ENCODE assay signal across 15 mouse cellular contexts in the genomic region with DNA sequence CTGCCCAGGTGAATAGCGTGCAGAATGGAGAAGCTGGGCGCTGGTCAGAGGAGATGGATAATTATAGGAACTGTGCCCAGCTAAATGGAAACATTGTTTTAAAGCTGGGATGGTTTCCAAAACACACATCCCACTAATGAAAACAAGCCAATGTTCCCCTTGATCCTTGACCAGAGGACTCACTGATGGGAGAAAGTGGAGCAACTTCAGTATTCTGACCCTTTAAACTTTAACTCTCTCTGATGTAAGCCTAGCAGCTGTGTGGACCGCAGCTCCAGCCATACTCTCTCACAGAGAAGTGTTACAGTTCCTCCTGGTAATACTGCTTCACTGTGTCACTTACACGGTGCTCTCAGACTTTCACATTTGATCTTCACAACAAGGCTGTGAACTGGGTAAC.
DNase-seq lines count a peak whose midpoint lies in the region; ATAC-seq and TF ChIP-seq lines count a peak whose summit lies in the region.
"Had no signal": no experiment of that assay in that cellular context is flagged by ENCODE, and none has a peak within 500 bp of the region (broad histone marks: within the 10 kb centered on the region; RNA-seq: fewer than 3 reads in every experiment).

No protein-coding gene starts in this region.

- no peak for DNase-seq in embryonic facial prominence, embryonic 10.5 days (ENCODE audit: low spot score)
- DNase-seq in lung, embryonic 14.5 days = peak; percentile 58
- no peak for DNase-seq in lung, postnatal 36 days
- peak; percentile 21 for DNase-seq in kidney, postnatal 10 days
- peak; percentile 19 for DNase-seq in liver, postnatal 0 days
- no peak for DNase-seq in spleen, postnatal 10 days (ENCODE audit: low spot score in 2 of 2)
- no peak for DNase-seq in cerebellum, postnatal 36 days
- DNase-seq: cerebellum, adult 11-12 months; lung, adult 2 months; retina, postnatal 1 day; spleen, adult 18-20 months; thymus, adult 2 months had no signal

- TF ChIP-seq CTCF in lung, embryonic 14.5 days (IDR thresholded peaks at IDR 0.05; ENCODE audit: low read depth) = no peak
- TF ChIP-seq CTCF in liver, postnatal 0 days (IDR thresholded peaks at IDR 0.05; ENCODE audit: low read depth) = no peak

- WGBS in embryonic facial prominence, embryonic 12.5 days = 35% methylated on average over 4 of the region's 4 CpGs
- 60% methylated on average over 4 of the region's 4 CpGs for WGBS in embryonic facial prominence, embryonic 10.5 days
- WGBS in lung, embryonic 14.5 days = 38% methylated on average over 4 of the region's 4 CpGs
- WGBS in liver, postnatal 0 days (ENCODE audit: insufficient replicate concordance) = 54% methylated on average over 4 of the region's 4 CpGs

- no peaks in the 10 kb centered on the region for H3K9me3 ChIP-seq in embryonic facial prominence, embryonic 12.5 days
- H3K9me3 ChIP-seq in embryonic facial prominence, embryonic 10.5 days = no peaks in the 10 kb centered on the region
- H3K9me3 ChIP-seq in lung, embryonic 14.5 days (ENCODE audit: low read depth, low read length) = no peaks in the 10 kb centered on the region
- H3K9me3 ChIP-seq in liver, postnatal 0 days (ENCODE audit: low read length) = no peaks in the 10 kb centered on the region
- H3K9me3 ChIP-seq: midbrain, embryonic 13.5 days; neural tube, embryonic 12.5 days had no signal

- H3K36me3 ChIP-seq in embryonic facial prominence, embryonic 12.5 days = no peaks in the 10 kb centered on the region
- H3K36me3 ChIP-seq in embryonic facial prominence, embryonic 10.5 days (replicated peaks) = no peaks in the 10 kb centered on the region; the same call in 1 of the 2 replicates
- H3K36me3 ChIP-seq in lung, embryonic 14.5 days (ENCODE audit: insufficient read depth) = no peaks in the 10 kb centered on the region
- no peaks in the 10 kb centered on the region for H3K36me3 ChIP-seq in liver, postnatal 0 days (replicated peaks; ENCODE audit: insufficient read depth, low read length)
- H3K36me3 ChIP-seq: neural tube, embryonic 12.5 days had no signal

- no peak overlapping the region for H3K9ac ChIP-seq in embryonic facial prominence, embryonic 12.5 days
- no peak overlapping the region for H3K9ac ChIP-seq in lung, embryonic 14.5 days
- no peak overlapping the region for H3K9ac ChIP-seq in liver, postnatal 0 days (replicated peaks)
- H3K9ac ChIP-seq: midbrain, embryonic 13.5 days; neural tube, embryonic 12.5 days had no signal

- no peak overlapping the region for H3K27ac ChIP-seq in embryonic facial prominence, embryonic 12.5 days
- H3K27ac ChIP-seq in embryonic facial prominence, embryonic 10.5 days (replicated peaks) = no peak overlapping the region
- no peak overlapping the region for H3K27ac ChIP-seq in lung, embryonic 14.5 days (ENCODE audit: low read depth)
- H3K27ac ChIP-seq in liver, postnatal 0 days (ENCODE audit: low read depth) = peak overlapping the region; percentile 76
- H3K27ac ChIP-seq: midbrain, embryonic 13.5 days; neural tube, embryonic 12.5 days had no signal

- no peak overlapping the region for H3K4me3 ChIP-seq in embryonic facial prominence, embryonic 12.5 days
- no peak overlapping the region for H3K4me3 ChIP-seq in embryonic facial prominence, embryonic 10.5 days
- H3K4me3 ChIP-seq in lung, embryonic 14.5 days (ENCODE audit: low read depth, low read length) = no peak overlapping the region
- H3K4me3 ChIP-seq in liver, postnatal 0 days (ENCODE audit: low read depth, low read length) = no peak overlapping the region
- H3K4me3 ChIP-seq: midbrain, embryonic 13.5 days; neural tube, embryonic 12.5 days had no signal

- peak; percentile 57; the same call in 1 of the 2 replicates for TF ChIP-seq EP300 in liver, postnatal 0 days (IDR thresholded peaks at IDR 0.05; ENCODE audit: low read depth)

- peak; percentile 28; the same call in 1 of the 2 replicates for ATAC-seq in embryonic facial prominence, embryonic 12.5 days (ENCODE audit: insufficient number of reproducible peaks, insufficient read depth, low FRiP score, low TSS enrichment)
- 0 out of 2 replicates have a peak, but pooled peaks have one; percentile 52 for ATAC-seq in lung, embryonic 14.5 days (ENCODE audit: insufficient read depth)
- ATAC-seq in liver, postnatal 0 days = peak; percentile 96
- ATAC-seq: midbrain, embryonic 13.5 days had no signal

- no peak overlapping the region for H3K4me2 ChIP-seq in embryonic facial prominence, embryonic 12.5 days (replicated peaks)
- H3K4me2 ChIP-seq in lung, embryonic 14.5 days = no peak overlapping the region
- peak overlapping the region; percentile 36 for H3K4me2 ChIP-seq in liver, postnatal 0 days (ENCODE audit: low read depth, low read length)
- H3K4me2 ChIP-seq: midbrain, embryonic 13.5 days; neural tube, embryonic 12.5 days had no signal

- no peaks in the 10 kb centered on the region for H3K27me3 ChIP-seq in embryonic facial prominence, embryonic 12.5 days
- no peaks in the 10 kb centered on the region for H3K27me3 ChIP-seq in embryonic facial prominence, embryonic 10.5 days (replicated peaks; ENCODE audit: low read depth, poor library complexity, severe bottlenecking)
- no peaks in the 10 kb centered on the region for H3K27me3 ChIP-seq in lung, embryonic 14.5 days (ENCODE audit: insufficient read depth, low read length)
- no peaks in the 10 kb centered on the region for H3K27me3 ChIP-seq in liver, postnatal 0 days (ENCODE audit: insufficient read depth, low read length)
- H3K27me3 ChIP-seq: midbrain, embryonic 13.5 days had no signal

- H3K4me1 ChIP-seq in embryonic facial prominence, embryonic 12.5 days = peaks cover 17% of the 10 kb centered on the region; the same call in 1 of the 2 replicates
- peaks cover 14% of the 10 kb centered on the region for H3K4me1 ChIP-seq in embryonic facial prominence, embryonic 10.5 days
- H3K4me1 ChIP-seq in lung, embryonic 14.5 days (ENCODE audit: insufficient read depth) = no peaks in the 10 kb centered on the region
- peaks cover 3% of the 10 kb centered on the region; the same call in 1 of the 2 replicates for H3K4me1 ChIP-seq in liver, postnatal 0 days (ENCODE audit: insufficient read depth)
- H3K4me1 ChIP-seq: neural tube, embryonic 12.5 days had no signal

Comparison
In these comparisons a context has a peak if more than half of its experiments do, and no peak if none do; other contexts are left out.
1. DNase-seq: peak in lung, embryonic 14.5 days (single experiment), kidney, postnatal 10 days (single experiment) and liver, postnatal 0 days (single experiment); none in embryonic facial prominence, embryonic 10.5 days (single experiment), lung, postnatal 36 days (single experiment), spleen, postnatal 10 days (0 of 2) and cerebellum, postnatal 36 days (0 of 2).
2. ATAC-seq: peak in every context shown above with its lines; median percentile 96 in liver, postnatal 0 days; 52 in lung, embryonic 14.5 days; 28 in embryonic facial prominence, embryonic 12.5 days.